Mouse (Mus musculus): Measurements from ENCODE around the gene Brd2. TPM values are rescaled to one million over a fixed set of nuclear protein-coding genes. Genes with fewer than 3 reads are reported as not detected.

Brd2 gene
- total RNA-seq, 2 experiments from 2014 or later: 184 to 185 TPM

DNA sequence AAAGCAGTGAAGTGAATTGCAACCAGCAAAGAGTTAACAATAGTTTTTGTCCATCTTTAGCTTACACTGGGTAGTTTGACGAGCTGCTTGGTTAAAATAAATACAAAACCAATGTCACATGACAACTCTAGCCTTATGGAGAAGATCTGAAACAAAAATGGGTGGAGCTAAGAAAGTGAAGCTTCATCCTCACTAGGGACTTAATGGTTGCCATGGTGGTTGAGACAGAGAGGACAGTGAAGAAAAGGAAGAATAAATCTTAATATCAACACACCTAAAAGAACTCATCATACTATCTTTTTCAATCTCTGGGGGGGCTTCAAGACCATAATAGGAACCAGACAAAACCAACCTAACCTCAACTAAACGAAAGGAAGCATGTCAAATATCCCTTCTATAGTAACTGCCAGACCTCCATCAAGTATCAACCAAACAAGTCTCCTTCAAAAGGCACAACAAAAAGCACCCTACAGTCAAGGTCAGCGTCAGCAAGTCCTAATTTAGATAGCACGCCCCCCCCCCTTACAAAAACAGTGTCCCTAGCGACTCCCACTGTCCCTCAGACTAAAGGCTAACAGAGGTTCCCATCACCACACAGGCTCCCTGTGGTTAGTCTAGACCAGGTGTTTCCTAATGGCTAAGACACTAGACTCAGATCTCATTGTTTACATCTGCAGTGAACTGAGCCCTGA lies 4.9 kb downstream of the Brd2 start:
- DNase-seq (ENCODE audit: low spot score in 2 of 2): no peak

DNA sequence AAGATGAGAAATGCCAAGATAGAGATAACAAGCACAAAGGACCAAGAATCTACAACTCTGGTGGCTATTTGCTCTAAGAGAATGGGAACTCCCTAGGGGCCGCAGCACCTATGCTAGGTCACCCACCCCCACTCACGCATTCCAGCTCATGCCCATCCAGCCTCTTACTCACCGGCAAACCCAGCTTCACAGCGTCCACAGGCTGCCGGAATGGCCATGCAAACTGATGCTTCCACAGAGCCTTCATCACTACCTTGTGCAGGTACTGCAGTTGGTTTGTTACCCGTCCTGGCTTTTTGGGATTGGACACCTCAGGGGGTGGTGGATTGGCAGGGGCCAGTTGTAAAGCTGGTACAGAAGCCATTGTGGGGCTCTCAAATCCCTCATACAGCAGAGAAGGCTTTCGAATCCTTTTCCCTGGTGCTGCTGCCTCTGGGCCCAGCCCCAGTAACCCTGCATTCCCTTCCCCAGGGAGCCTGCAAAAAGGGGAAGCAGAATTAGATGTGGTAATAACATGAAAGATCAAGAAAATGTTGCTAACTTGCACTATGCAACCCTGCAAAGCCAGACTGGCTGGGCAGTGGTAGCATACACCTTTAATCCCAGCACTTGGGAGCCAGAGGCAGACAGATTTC lies 5.6 kb downstream of the Brd2 start:
- DNase-seq (ENCODE audit: low spot score in 2 of 2): no peak

DNA sequence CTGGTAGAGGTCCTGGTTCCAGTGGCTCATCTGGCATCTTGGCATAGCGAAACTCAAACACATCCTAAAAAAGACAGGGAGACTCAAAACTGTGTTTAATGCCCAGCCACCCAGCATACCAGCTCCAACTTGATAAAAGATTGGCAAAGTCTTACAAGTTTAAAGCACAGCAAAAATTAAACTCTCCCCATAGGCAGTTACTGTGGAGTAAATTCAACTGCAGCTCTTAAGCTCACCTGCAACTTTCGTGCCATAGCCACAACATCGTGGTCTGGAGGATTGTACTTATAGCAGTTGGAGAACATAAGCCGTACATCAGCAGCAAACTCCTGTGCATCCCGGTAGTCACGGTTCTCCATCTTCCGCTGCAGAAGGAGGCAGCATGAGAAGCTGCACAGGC lies 8.3 kb downstream of the Brd2 start:
- no peak for DNase-seq (ENCODE audit: low spot score in 2 of 2)

- DNase-seq (ENCODE audit: low spot score in 2 of 2): no peak
Measured at GRCm38 (mm10) chr17:34110309-34110708, 12.1 kb downstream of the Brd2 start.

GRCm38 (mm10) chr17:34109806-34110195 lies 12.6 kb downstream of the Brd2 start:
- DNase-seq (ENCODE audit: low spot score in 2 of 2): no peak

- DNase-seq (ENCODE audit: low spot score in 2 of 2): no peak
Measured at GRCm38 (mm10) chr17:34109038-34109805, 13.2 kb downstream of the Brd2 start.

GRCm38 (mm10) chr17:34108460-34108859 lies 14.0 kb downstream of the Brd2 start:
- no peak for DNase-seq (ENCODE audit: low spot score in 2 of 2)

GRCm38 (mm10) chr17:34107109-34107867 lies 15.1 kb downstream of the Brd2 start:
- no peak for DNase-seq (ENCODE audit: low spot score in 2 of 2)

GRCm38 (mm10) chr17:34106555-34106954 lies 15.9 kb downstream of the Brd2 start:
- no peak for DNase-seq (ENCODE audit: low spot score in 2 of 2)

GRCm38 (mm10) chr17:34104804-34105203 lies 17.6 kb downstream of the Brd2 start:
- no peak for DNase-seq (ENCODE audit: low spot score in 2 of 2)

- DNase-seq (ENCODE audit: low spot score in 2 of 2): no peak
Measured at GRCm38 (mm10) chr17:34102831-34103230, 19.6 kb downstream of the Brd2 start.

DNA sequence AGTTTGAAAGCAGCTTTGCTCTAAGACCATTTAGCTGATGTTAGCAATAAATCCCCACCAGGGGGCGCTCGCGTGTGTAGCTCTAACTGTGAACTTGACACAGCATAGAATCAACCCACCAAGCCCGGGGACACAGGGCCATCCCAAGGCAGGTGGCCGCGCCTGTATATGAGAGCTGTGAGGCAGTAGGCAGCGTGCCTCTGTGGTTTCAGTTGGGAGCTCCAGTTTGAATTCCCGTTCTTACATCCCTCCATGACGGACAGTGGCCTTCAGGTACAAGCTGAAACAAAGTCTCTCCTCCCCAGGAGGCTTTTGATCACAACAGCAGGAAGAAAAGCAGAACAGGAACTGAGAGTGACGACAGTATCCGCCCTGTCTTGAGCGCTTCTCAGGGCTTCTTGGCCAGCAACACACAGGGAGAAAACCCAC lies 20.8 kb downstream of the Brd2 start:
- DNase-seq (ENCODE audit: low spot score in 2 of 2): peak; percentile 77 to 95

- DNase-seq (ENCODE audit: low spot score in 2 of 2): no peak
Measured at GRCm38 (mm10) chr17:34101185-34101584, 21.2 kb downstream of the Brd2 start.

DNA sequence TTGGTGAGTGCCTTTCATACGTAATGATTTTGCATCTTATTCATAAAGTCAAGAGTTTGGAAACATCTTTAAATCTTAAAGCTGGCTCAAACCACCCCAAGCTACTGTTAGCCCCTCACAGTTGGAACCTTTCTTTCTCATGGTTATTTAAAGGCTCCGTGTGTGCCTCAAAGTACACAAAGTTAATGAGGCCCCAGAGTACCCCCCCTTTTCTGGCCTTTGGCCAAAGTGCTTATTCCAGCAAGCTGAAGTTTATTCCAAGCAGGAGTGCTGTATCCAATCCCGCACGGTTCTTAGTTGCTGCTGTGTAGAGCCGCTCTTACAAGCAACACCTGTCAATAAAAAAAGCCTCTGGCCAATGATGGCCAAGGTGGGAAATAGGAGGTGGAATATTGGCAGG lies 22.9 kb downstream of the Brd2 start:
- no peak for DNase-seq (ENCODE audit: low spot score in 2 of 2)

DNA sequence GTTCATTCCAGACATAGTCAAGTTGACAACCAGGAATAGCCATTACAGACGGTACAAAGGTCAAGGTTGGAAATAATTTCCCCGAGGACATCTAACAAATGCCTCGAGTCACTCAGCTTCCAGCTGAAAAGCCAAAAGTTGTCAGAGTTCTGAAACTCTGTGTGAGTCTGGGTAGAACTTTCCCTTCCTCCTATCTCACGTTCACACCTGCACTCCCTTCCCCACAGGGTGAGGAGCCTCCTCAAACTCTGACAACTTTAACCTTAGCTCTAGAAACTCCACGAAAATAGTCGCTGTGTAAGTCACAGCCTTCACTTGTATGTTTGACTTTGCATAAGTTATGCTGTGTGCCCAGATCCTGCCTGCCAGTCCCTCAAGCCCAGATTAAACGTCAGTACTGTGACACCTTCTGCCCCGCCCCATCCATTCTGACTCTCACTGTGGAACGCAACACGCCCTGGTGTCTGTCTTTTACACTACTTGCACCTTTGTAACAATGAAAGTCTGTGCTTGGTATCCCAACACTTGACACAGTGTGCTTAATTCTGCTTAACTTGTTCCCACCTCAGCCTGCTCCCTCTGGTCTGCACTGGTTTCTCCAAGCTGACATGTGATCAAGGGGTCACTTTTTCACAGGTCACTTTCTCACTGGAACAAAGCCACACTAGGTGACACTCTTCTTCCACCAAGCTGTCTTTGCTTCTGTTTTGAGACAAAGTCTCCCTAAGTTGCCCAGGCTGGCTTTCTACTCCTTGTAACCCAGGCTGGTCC lies 23.5 kb downstream of the Brd2 start:
- no peak for DNase-seq (ENCODE audit: low spot score in 2 of 2)

DNA sequence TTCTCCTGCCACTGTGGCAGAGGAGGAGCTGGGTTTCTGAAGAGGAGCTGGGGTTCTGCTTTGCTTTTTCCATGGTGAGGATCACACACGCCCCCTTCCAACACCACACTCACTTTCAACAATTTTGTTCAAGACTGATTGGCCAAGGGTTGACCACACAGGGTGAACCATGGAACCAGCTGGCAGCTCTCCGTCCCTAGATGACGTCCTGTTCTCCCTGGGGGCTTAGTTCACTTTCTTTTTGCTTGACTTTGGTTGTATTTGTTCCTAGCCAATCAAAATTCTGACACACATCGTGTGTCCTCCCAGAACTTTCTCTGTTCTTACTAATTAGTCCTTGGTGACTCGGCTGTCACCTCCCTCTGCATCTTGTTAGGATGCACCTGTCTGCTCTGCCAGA lies 25.2 kb downstream of the Brd2 start:
- DNase-seq (ENCODE audit: low spot score in 2 of 2): no peak

- no peak for DNase-seq (ENCODE audit: low spot score in 2 of 2)
Measured at GRCm38 (mm10) chr17:34096497-34097010, 25.9 kb downstream of the Brd2 start.

- no peak for DNase-seq (ENCODE audit: low spot score in 2 of 2)
Measured at GRCm38 (mm10) chr17:34094283-34095035, 28.0 kb downstream of the Brd2 start.

GRCm38 (mm10) chr17:34093199-34093874 lies 29.1 kb downstream of the Brd2 start:
- no peak for DNase-seq (ENCODE audit: low spot score in 2 of 2)
